Mouse (Mus musculus): ENCODE data around the gene Smc5. TPM values are rescaled to one million over a fixed set of nuclear protein-coding genes. Genes with fewer than 3 reads are reported as not detected.

Smc5 gene
- 23.4 and 41.9 TPM in 2 replicates for polyA plus RNA-seq (2014; fragmentation: Nextera tagmentation; extraction: Ambion mirVana)

GRCm38 (mm10) chr19:23273355-23274053 is at the start of gene Smc5:
TSS of gene Smc5 (minus strand) at chr19:23273897.
- Histone ChIP-seq H3K36me3 (ENCODE audit: control insufficient read depth, insufficient read depth, low read length) (peaks cover 6% of the 10 kb centered on the region; the same call in 1 of the 2 replicates), H3K9ac (ENCODE audit: low read depth, low read length) (peak within 1 kb of the TSS; percentile 75), H3K27ac (ENCODE audit: low read depth, low read length) (peak within 1 kb of the TSS; percentile 11; the same call in 1 of the 2 replicates), H3K4me2 (replicated peaks; ENCODE audit: low read depth, low read length) (peak within 1 kb of the TSS; percentile 52), H3K9me3 (ENCODE audit: control insufficient read depth, low read length) (no peaks in the 10 kb centered on the region), H3K27me3 (ENCODE audit: control insufficient read depth, insufficient read depth, low read length) (no peaks in the 10 kb centered on the region), H3K4me1 (ENCODE audit: control insufficient read depth, insufficient read depth, low read length) (0 out of 2 replicates have a peak, but pooled peaks cover 7% of the 10 kb centered on the region), H3K4me3 (ENCODE audit: low read length) (peak within 1 kb of the TSS; percentile 62)
- peak; percentile 96 for ATAC-seq (ENCODE audit: low FRiP score, low TSS enrichment)
- WGBS, result under 1% methylated on average over 67 of the region's 69 CpGs

- WGBS, result 82% methylated on average over 3 of the region's 3 CpGs
Observed at GRCm38 (mm10) chr19:23323107-23323506, 49.4 kb upstream of the Smc5 start.

GRCm38 (mm10) chr19:23317989-23318358 is 44.3 kb upstream of the Smc5 start:
- Histone ChIP-seq H3K27me3 (ENCODE audit: control insufficient read depth, insufficient read depth, low read length) (no peaks in the 10 kb centered on the region), H3K36me3 (ENCODE audit: control insufficient read depth, insufficient read depth, low read length) (no peaks in the 10 kb centered on the region), H3K27ac (ENCODE audit: low read depth, low read length) (no peak overlapping the region), H3K9ac (ENCODE audit: low read depth, low read length) (no peak overlapping the region), H3K4me2 (replicated peaks; ENCODE audit: low read depth, low read length) (no peak overlapping the region), H3K4me3 (ENCODE audit: low read length) (no peak overlapping the region), H3K4me1 (ENCODE audit: control insufficient read depth, insufficient read depth, low read length) (no peaks in the 10 kb centered on the region), H3K9me3 (ENCODE audit: control insufficient read depth, low read length) (no peaks in the 10 kb centered on the region)
- no peak for ATAC-seq (ENCODE audit: low FRiP score, low TSS enrichment)
- 86% methylated on average over 5 of the region's 5 CpGs for WGBS

More at GRCm38 (mm10) chr19:23323107-23323506, 49.4 kb upstream of the Smc5 start:
- H3K27me3 ChIP-seq (ENCODE audit: control insufficient read depth, insufficient read depth, low read length), result no peaks in the 10 kb centered on the region
- H3K9ac ChIP-seq (ENCODE audit: low read depth, low read length), result no peak overlapping the region
- no peak overlapping the region for H3K4me2 ChIP-seq (replicated peaks; ENCODE audit: low read depth, low read length)
- H3K4me3 ChIP-seq (ENCODE audit: low read length), result no peak overlapping the region
- H3K9me3 ChIP-seq (ENCODE audit: control insufficient read depth, low read length), result no peaks in the 10 kb centered on the region
- no peak for ATAC-seq (ENCODE audit: low FRiP score, low TSS enrichment)
- no peaks in the 10 kb centered on the region for H3K4me1 ChIP-seq (ENCODE audit: control insufficient read depth, insufficient read depth, low read length)
- no peak overlapping the region for H3K27ac ChIP-seq (ENCODE audit: low read depth, low read length)
- H3K36me3 ChIP-seq (ENCODE audit: control insufficient read depth, insufficient read depth, low read length), result no peaks in the 10 kb centered on the region

- Histone ChIP-seq H3K4me3 (ENCODE audit: low read length) (no peak overlapping the region), H3K4me2 (replicated peaks; ENCODE audit: low read depth, low read length) (no peak overlapping the region), H3K9ac (ENCODE audit: low read depth, low read length) (no peak overlapping the region), H3K27ac (ENCODE audit: low read depth, low read length) (no peak overlapping the region), H3K36me3 (ENCODE audit: control insufficient read depth, insufficient read depth, low read length) (no peaks in the 10 kb centered on the region), H3K4me1 (ENCODE audit: control insufficient read depth, insufficient read depth, low read length) (no peaks in the 10 kb centered on the region), H3K27me3 (ENCODE audit: control insufficient read depth, insufficient read depth, low read length) (no peaks in the 10 kb centered on the region), H3K9me3 (ENCODE audit: control insufficient read depth, low read length) (no peaks in the 10 kb centered on the region)
- no peak for ATAC-seq (ENCODE audit: low FRiP score, low TSS enrichment)
- 70% methylated on average over 5 of the region's 5 CpGs for WGBS
Observed at GRCm38 (mm10) chr19:23317295-23317988, 43.7 kb upstream of the Smc5 start.

GRCm38 (mm10) chr19:23316851-23317250 is 43.2 kb upstream of the Smc5 start:
- no peaks in the 10 kb centered on the region for H3K9me3 ChIP-seq (ENCODE audit: control insufficient read depth, low read length)
- 74% methylated on average over 5 of the region's 5 CpGs for WGBS
- ATAC-seq (ENCODE audit: low FRiP score, low TSS enrichment), result no peak

GRCm38 (mm10) chr19:23309979-23310378 is 36.3 kb upstream of the Smc5 start:
- no peak overlapping the region for H3K4me2 ChIP-seq (replicated peaks; ENCODE audit: low read depth, low read length)
- no peak overlapping the region for H3K4me3 ChIP-seq (ENCODE audit: low read length)
- H3K36me3 ChIP-seq (ENCODE audit: control insufficient read depth, insufficient read depth, low read length), result no peaks in the 10 kb centered on the region
- no peaks in the 10 kb centered on the region for H3K9me3 ChIP-seq (ENCODE audit: control insufficient read depth, low read length)
- no peak overlapping the region for H3K9ac ChIP-seq (ENCODE audit: low read depth, low read length)
- H3K4me1 ChIP-seq (ENCODE audit: control insufficient read depth, insufficient read depth, low read length), result no peaks in the 10 kb centered on the region
- WGBS, result 86% methylated on average over 2 of the region's 2 CpGs
- ATAC-seq (ENCODE audit: low FRiP score, low TSS enrichment), result no peak
- H3K27me3 ChIP-seq (ENCODE audit: control insufficient read depth, insufficient read depth, low read length), result no peaks in the 10 kb centered on the region
- no peak overlapping the region for H3K27ac ChIP-seq (ENCODE audit: low read depth, low read length)

More at GRCm38 (mm10) chr19:23316851-23317250, 43.2 kb upstream of the Smc5 start:
- Histone ChIP-seq H3K4me3 (ENCODE audit: low read length) (no peak overlapping the region), H3K36me3 (ENCODE audit: control insufficient read depth, insufficient read depth, low read length) (no peaks in the 10 kb centered on the region), H3K27ac (ENCODE audit: low read depth, low read length) (no peak overlapping the region), H3K4me1 (ENCODE audit: control insufficient read depth, insufficient read depth, low read length) (no peaks in the 10 kb centered on the region), H3K9ac (ENCODE audit: low read depth, low read length) (no peak overlapping the region), H3K27me3 (ENCODE audit: control insufficient read depth, insufficient read depth, low read length) (no peaks in the 10 kb centered on the region), H3K4me2 (replicated peaks; ENCODE audit: low read depth, low read length) (no peak overlapping the region)

GRCm38 (mm10) chr19:23306671-23307070 is 33.0 kb upstream of the Smc5 start:
- ATAC-seq (ENCODE audit: low FRiP score, low TSS enrichment), result no peak
- Histone ChIP-seq H3K4me1 (ENCODE audit: control insufficient read depth, insufficient read depth, low read length) (no peaks in the 10 kb centered on the region), H3K27ac (ENCODE audit: low read depth, low read length) (no peak overlapping the region), H3K9me3 (ENCODE audit: control insufficient read depth, low read length) (no peaks in the 10 kb centered on the region), H3K4me2 (replicated peaks; ENCODE audit: low read depth, low read length) (no peak overlapping the region), H3K9ac (ENCODE audit: low read depth, low read length) (no peak overlapping the region), H3K27me3 (ENCODE audit: control insufficient read depth, insufficient read depth, low read length) (no peaks in the 10 kb centered on the region), H3K4me3 (ENCODE audit: low read length) (no peak overlapping the region), H3K36me3 (ENCODE audit: control insufficient read depth, insufficient read depth, low read length) (no peaks in the 10 kb centered on the region)
- 87% methylated on average over 7 of the region's 7 CpGs for WGBS

- Histone ChIP-seq H3K9me3 (ENCODE audit: control insufficient read depth, low read length) (no peaks in the 10 kb centered on the region), H3K4me1 (ENCODE audit: control insufficient read depth, insufficient read depth, low read length) (no peaks in the 10 kb centered on the region), H3K9ac (ENCODE audit: low read depth, low read length) (no peak overlapping the region), H3K27ac (ENCODE audit: low read depth, low read length) (no peak overlapping the region), H3K4me2 (replicated peaks; ENCODE audit: low read depth, low read length) (no peak overlapping the region), H3K36me3 (ENCODE audit: control insufficient read depth, insufficient read depth, low read length) (no peaks in the 10 kb centered on the region), H3K27me3 (ENCODE audit: control insufficient read depth, insufficient read depth, low read length) (no peaks in the 10 kb centered on the region), H3K4me3 (ENCODE audit: low read length) (no peak overlapping the region)
- WGBS, result 87% methylated on average over 3 of the region's 3 CpGs
- no peak for ATAC-seq (ENCODE audit: low FRiP score, low TSS enrichment)
Observed at GRCm38 (mm10) chr19:23299987-23300386, 26.3 kb upstream of the Smc5 start.

GRCm38 (mm10) chr19:23298917-23299316 is 25.2 kb upstream of the Smc5 start:
- 94% methylated on average over 1 of the region's 1 CpGs for WGBS
- Histone ChIP-seq H3K9ac (ENCODE audit: low read depth, low read length) (no peak overlapping the region), H3K4me1 (ENCODE audit: control insufficient read depth, insufficient read depth, low read length) (no peaks in the 10 kb centered on the region), H3K27me3 (ENCODE audit: control insufficient read depth, insufficient read depth, low read length) (no peaks in the 10 kb centered on the region), H3K27ac (ENCODE audit: low read depth, low read length) (no peak overlapping the region), H3K4me2 (replicated peaks; ENCODE audit: low read depth, low read length) (no peak overlapping the region), H3K36me3 (ENCODE audit: control insufficient read depth, insufficient read depth, low read length) (no peaks in the 10 kb centered on the region), H3K9me3 (ENCODE audit: control insufficient read depth, low read length) (no peaks in the 10 kb centered on the region), H3K4me3 (ENCODE audit: low read length) (no peak overlapping the region)
- ATAC-seq (ENCODE audit: low FRiP score, low TSS enrichment), result no peak
